Mouse (Mus musculus): ENCODE data around the gene Dlk2.

Gene Dlk2

GRCm38 (mm10) chr17:46273803-46274236 is 23.4 kb upstream of the Dlk2 start:
- DNase-seq = no peak

- DNase-seq = no peak
Observed at GRCm38 (mm10) chr17:46274465-46274864, 22.8 kb upstream of the Dlk2 start.

GRCm38 (mm10) chr17:46275034-46275433 is 22.2 kb upstream of the Dlk2 start:
- no peak for DNase-seq

DNA sequence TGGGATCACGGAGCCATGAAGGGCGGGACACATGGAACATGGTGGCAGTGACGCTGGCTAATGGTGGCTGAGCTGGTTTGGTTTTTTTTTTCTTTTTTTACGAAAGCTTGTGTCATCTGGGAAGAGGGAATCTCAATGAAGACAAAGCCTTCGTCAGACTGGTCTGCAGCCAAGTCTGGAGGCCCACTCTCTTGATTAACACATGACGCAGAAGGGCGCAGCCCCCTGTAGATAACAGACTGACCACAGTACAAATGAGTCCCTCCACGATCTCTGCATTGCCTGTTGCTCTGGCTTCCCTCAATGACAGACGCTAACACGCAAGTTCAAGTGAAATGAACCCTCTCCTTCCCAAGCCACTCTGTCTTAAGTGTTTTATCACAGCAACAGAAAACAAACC is 21.7 kb upstream of the Dlk2 start:
- no peak for DNase-seq

DNA sequence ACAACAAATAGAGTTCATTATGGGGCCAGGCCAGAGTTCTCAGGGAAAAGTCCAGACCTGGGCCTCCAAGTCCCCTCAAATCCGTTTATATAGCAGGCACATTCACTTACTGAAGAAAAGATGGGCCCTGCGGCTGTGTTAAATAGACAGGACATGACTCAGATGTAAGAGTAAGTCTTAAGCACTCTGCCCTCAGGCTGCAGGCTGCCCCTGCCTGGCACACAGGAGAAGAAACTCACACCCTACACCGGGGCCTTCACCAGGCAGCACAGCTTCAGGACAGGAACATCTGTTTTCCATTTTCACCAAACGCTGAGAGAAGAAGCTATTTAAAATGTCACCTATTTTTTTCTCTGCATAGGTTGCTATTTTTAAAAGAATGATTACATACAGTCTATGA is 19.6 kb upstream of the Dlk2 start:
- DNase-seq = no peak

- DNase-seq = no peak
Observed at GRCm38 (mm10) chr17:46278011-46278765, 19.0 kb upstream of the Dlk2 start.

DNA sequence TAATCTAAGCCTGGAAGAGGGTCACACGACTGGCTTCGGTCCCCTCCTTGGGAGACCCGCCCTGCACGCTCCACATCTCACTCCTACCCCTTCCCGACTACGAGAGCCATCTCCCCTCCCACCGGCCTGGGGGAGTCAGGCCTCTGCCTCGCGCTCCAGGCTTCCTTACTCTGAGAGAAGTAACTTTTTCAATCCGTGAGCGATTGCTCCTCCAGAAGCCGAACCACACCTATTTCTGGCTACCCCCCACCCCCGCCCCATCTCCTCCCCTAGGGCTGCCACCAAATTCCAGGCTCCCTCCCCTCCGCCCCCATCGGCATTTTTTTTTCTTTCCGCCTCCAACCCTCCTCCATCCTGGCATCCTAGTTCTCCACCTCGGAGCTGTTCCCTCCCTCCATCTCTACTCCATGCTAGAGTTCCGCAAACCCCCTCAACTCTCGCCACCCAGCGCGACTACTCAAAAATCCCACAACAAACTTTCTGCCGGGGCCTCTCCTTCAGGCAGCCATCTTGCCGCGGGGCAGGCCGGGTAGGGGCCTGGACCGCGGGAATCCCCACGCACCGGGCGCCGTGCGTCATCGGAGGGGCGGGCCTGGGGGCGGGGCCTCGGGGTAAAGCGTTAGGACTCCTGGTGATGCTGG is 14.6 kb upstream of the Dlk2 start, which contains the start of gene Tjap1:
Gene Tjap1 (minus strand): TSS at position 544 of the 641 bp plus-strand sequence.
- DNase-seq = peak; percentile 77 to 84

- DNase-seq = peak in 1 of 2 experiments; percentile 55
Observed at GRCm38 (mm10) chr17:46283140-46283539, 14.1 kb upstream of the Dlk2 start.

DNA sequence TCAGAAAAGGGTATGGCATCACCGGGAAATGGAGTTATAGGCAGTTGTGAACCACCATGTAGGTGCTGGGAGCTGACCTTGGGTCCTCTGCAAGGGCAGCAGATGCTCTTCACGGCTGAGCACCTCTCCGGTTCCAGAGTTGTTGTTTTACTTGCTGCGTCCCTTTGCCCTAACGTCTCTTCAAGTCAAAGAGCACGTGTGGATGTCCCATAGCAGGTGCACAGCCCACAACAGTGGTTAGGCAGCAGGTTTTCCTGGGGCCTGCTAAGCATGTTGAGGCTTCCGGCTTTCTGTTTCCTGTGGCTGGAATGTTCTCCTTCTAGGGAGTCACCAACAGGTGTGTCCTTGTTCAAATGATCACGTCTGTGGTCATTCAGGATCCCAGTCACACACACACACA is 13.3 kb upstream of the Dlk2 start:
- peak in 1 of 2 experiments; percentile 52 for DNase-seq

DNA sequence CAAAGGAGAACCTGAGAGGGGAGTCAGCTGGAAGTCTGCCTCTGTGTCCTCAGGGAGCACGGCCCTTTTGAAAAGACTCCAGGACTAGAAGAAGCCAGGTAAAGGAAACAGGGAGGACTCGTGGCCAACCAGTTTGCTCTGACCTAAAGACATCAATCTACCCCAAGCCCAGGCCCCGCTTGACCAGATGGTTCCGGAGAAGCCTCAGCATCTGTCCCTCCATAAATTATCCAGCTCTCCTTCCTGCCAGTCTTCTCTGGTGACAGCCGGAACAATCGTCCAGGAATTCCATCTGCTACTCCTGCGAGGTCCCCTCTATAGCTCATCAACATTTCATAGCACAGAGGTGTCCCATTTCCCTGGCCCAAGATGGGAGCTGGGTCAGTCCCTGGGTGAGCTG is 12.6 kb upstream of the Dlk2 start:
- DNase-seq = no peak

DNA sequence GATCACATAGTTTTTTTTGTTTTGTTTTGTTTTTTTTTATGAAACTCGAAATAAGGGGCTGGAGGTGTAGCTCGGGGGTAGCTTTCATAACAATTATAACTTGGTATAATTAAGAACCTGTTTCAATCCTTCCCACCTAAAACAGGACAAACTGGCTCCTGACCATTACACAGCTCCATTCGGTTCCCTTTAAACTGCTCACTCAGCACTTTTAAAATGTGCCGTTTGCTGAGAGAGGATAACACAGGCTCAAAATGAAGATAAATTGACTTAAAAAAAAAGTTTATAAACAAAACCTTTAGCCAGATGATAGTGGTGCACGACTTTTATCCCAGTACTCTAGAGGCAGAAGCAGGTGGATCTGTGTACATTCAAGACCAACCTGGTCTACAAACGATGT is 11.8 kb upstream of the Dlk2 start:
- DNase-seq = no peak

- peak; percentile 64 to 67 for DNase-seq
Observed at GRCm38 (mm10) chr17:46287678-46288095, 9.5 kb upstream of the Dlk2 start.

- no peak for DNase-seq
Observed at GRCm38 (mm10) chr17:46296601-46297000, 620 bp upstream of the Dlk2 start.

GRCm38 (mm10) chr17:46297028-46297363 is 225 bp upstream of the Dlk2 start:
- no peak for DNase-seq

GRCm38 (mm10) chr17:46298220-46298913 is 1.1 kb downstream of the Dlk2 start:
- DNase-seq = peak; percentile 63 to 87

- no peak for DNase-seq
Observed at GRCm38 (mm10) chr17:46301892-46302291, 4.7 kb downstream of the Dlk2 start.

GRCm38 (mm10) chr17:46304184-46304583 is 7.0 kb downstream of the Dlk2 start:
- no peak for DNase-seq

- no peak for DNase-seq
Observed at GRCm38 (mm10) chr17:46306956-46307355, 9.7 kb downstream of the Dlk2 start.

- no peak for DNase-seq
Observed at GRCm38 (mm10) chr17:46309835-46310234, 12.6 kb downstream of the Dlk2 start.

GRCm38 (mm10) chr17:46310515-46310914 is 13.3 kb downstream of the Dlk2 start:
- no peak for DNase-seq

DNA sequence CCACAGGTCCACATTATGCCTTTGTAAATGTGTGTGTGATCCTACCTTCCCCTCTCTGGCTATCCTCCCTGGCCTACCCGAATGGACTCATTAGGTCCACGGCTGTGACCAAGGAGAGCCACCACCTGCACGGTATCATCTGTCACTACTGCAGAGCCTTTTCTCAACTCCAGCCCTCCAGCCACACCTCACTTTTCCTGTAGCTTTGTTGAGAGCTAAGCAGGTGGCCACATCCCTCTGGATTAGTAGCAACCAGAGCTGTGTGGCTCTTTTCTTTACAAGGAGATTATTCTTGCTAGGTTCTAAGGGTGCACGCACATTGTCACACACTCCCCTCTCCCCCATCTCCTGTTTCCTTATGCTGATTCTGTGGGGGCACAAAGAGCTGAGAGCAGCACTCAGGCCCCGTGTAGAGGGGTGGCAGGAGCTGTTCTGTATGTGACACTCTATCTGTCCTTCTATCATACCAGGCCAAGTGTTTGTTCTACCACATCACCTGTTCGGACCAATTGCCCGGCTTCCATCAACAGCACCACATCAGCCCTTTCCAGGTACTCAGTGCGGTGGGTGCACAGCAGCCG is 16.0 kb downstream of the Dlk2 start:
- no peak for DNase-seq

DNA sequence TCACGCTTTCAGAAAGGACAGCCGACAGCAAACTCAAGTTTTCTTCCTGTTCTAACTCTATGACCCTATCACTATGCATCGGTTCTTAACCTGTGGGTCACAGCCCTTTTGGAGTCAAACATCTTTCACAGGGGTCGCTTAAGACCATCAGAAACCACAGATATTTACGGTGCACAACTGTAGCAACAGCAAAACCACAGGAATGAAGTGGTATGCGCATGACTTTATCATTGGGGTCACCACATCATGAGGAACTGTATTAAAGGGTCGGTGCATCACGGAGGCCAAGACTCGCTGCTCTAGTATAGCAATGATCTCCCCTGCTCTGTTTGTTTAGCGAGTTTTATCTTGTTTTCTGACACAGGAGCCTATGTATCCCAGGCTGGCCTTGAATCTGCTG is 18.6 kb downstream of the Dlk2 start:
- DNase-seq = no peak

- DNase-seq = peak in 1 of 2 experiments; percentile 39
Observed at GRCm38 (mm10) chr17:46320492-46320891, 23.3 kb downstream of the Dlk2 start.
